28 mouse cellular contexts compared by ENCODE assay signal in the genomic region with DNA sequence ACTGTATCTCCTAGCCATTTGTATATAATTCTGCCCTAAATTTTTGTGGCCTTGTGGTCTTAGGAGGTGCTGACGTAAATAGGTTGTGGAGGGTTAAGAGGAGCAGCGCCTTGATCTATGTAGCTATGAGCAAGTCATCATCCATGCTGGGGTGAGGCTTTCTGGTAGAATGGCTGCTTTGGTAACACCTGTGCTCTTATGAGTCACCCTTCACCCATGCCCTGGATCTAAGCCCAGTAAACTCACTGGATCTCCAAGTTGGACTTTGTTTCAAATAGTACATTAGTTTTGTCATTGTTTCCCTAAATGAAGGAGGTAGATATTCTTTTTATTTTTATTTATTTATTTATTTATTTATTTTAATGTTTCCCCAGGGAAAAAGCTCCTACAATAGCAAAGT. TPM values are rescaled to one million over a fixed set of nuclear protein-coding genes. Genes with fewer than 3 reads are reported as not detected.
DNase-seq lines count a peak whose midpoint lies in the region; ATAC-seq and TF ChIP-seq lines count a peak whose summit lies in the region.
"Had no signal": no experiment of that assay in that cellular context is flagged by ENCODE, and none has a peak within 500 bp of the region (broad histone marks: within the 10 kb centered on the region; RNA-seq: fewer than 3 reads in every experiment).

No protein-coding gene starts in this region.

- no peaks in the 10 kb centered on the region for H3K27me3 ChIP-seq in liver, postnatal 0 days (ENCODE audit: insufficient read depth, low read length)
- H3K27me3 ChIP-seq in liver, embryonic 11.5 days (replicated peaks; ENCODE audit: control insufficient read depth, insufficient read depth, low read length), result no peaks in the 10 kb centered on the region
- H3K27me3 ChIP-seq in stomach, postnatal 0 days (ENCODE audit: control insufficient read depth, insufficient read depth, low read length), result no peaks in the 10 kb centered on the region
- H3K27me3 ChIP-seq: CH12.LX; embryonic facial prominence, embryonic 13.5 days; forebrain, embryonic 12.5 days; forebrain, embryonic 15.5 days; heart, embryonic 13.5 days had no signal

- no peaks in the 10 kb centered on the region for H3K4me1 ChIP-seq in liver, postnatal 0 days (ENCODE audit: insufficient read depth)
- H3K4me1 ChIP-seq in liver, embryonic 11.5 days (replicated peaks; ENCODE audit: control insufficient read depth, insufficient read depth, low read length), result no peaks in the 10 kb centered on the region
- H3K4me1 ChIP-seq in stomach, postnatal 0 days (replicated peaks; ENCODE audit: control insufficient read depth, insufficient read depth), result no peaks in the 10 kb centered on the region
- H3K4me1 ChIP-seq: embryonic facial prominence, embryonic 10.5 days; embryonic facial prominence, embryonic 13.5 days; forebrain, embryonic 12.5 days; forebrain, embryonic 15.5 days; heart, embryonic 10.5 days; heart, embryonic 13.5 days had no signal

- no peak for TF ChIP-seq EP300 in liver, postnatal 0 days (IDR thresholded peaks at IDR 0.05; ENCODE audit: low read depth)
- TF ChIP-seq EP300 in stomach, postnatal 0 days (optimal IDR thresholded peaks at IDR 0.05), result no peak

- no peak overlapping the region for H3K27ac ChIP-seq in liver, postnatal 0 days (ENCODE audit: low read depth)
- H3K27ac ChIP-seq in liver, embryonic 11.5 days (ENCODE audit: low read depth, low read length), result no peak overlapping the region
- H3K27ac ChIP-seq in stomach, postnatal 0 days (replicated peaks), result no peak overlapping the region
- H3K27ac ChIP-seq: embryonic facial prominence, embryonic 10.5 days; embryonic facial prominence, embryonic 13.5 days; forebrain, embryonic 12.5 days; forebrain, embryonic 15.5 days; heart, adult 2 months; heart, embryonic 10.5 days; heart, embryonic 13.5 days; hindbrain, embryonic 14.5 days; hindbrain, postnatal 0 days had no signal

- DNase-seq in liver, postnatal 0 days, result no peak
- no peak for DNase-seq in liver, embryonic 11.5 days (ENCODE audit: low spot score)
- DNase-seq in gonadal fat pad, adult 2 months (ENCODE audit: low read depth), result peak; percentile 17
- DNase-seq in stomach, postnatal 0 days (ENCODE audit: low spot score), result peak; percentile 39
- no peak for DNase-seq in left cerebral cortex, adult 11 months (ENCODE audit: low spot score)
- no peak for DNase-seq in thymus, postnatal 25 days
- DNase-seq: adrenal gland, postnatal 25 days; cerebellum, adult 11-12 months; cerebellum, adult 8-10 months; cerebellum, postnatal 10 days; cerebellum, postnatal 36 days; embryo, embryonic 11 days; gastrocnemius, postnatal 25 days; heart, adult 2 months; heart, postnatal 14 days; heart, postnatal 4 days had no signal

- WGBS in liver, postnatal 0 days (ENCODE audit: insufficient replicate concordance), result 84% methylated on average over 2 of the region's 2 CpGs
- 81% methylated on average over 2 of the region's 2 CpGs for WGBS in liver, embryonic 11.5 days
- WGBS in stomach, postnatal 0 days, result 89% methylated on average over 2 of the region's 2 CpGs

- peak; percentile 43; the same call in 1 of the 2 replicates for ATAC-seq in liver, postnatal 0 days
- no peak for ATAC-seq in liver, embryonic 11.5 days (replicated peaks; ENCODE audit: low FRiP score)
- peak; percentile 86 for ATAC-seq in stomach, postnatal 0 days (ENCODE audit: low FRiP score, low TSS enrichment)
- ATAC-seq: forebrain, embryonic 15.5 days; hindbrain, postnatal 0 days; Patski had no signal

- TF ChIP-seq CTCF in liver, postnatal 0 days (IDR thresholded peaks at IDR 0.05; ENCODE audit: low read depth), result no peak
- TF ChIP-seq CTCF in stomach, postnatal 0 days (IDR thresholded peaks at IDR 0.05; ENCODE audit: low read depth), result no peak

- H3K4me3 ChIP-seq in liver, postnatal 0 days (ENCODE audit: low read depth, low read length), result no peak overlapping the region
- no peak overlapping the region for H3K4me3 ChIP-seq in liver, embryonic 11.5 days (ENCODE audit: low read depth, low read length)
- H3K4me3 ChIP-seq in stomach, postnatal 0 days (ENCODE audit: low read depth, low read length), result no peak overlapping the region
- H3K4me3 ChIP-seq: embryonic facial prominence, embryonic 10.5 days; embryonic facial prominence, embryonic 13.5 days; erythroblast, embryonic 14.5 days; forebrain, embryonic 12.5 days; forebrain, embryonic 15.5 days; heart, adult 2 months; heart, embryonic 10.5 days; heart, embryonic 13.5 days had no signal

- H3K9me3 ChIP-seq in liver, postnatal 0 days (ENCODE audit: low read length), result no peaks in the 10 kb centered on the region
- no peaks in the 10 kb centered on the region for H3K9me3 ChIP-seq in liver, embryonic 11.5 days (ENCODE audit: control insufficient read depth, low read length)
- no peaks in the 10 kb centered on the region for H3K9me3 ChIP-seq in stomach, postnatal 0 days (ENCODE audit: control insufficient read depth, low read length)
- H3K9me3 ChIP-seq: embryonic facial prominence, embryonic 10.5 days; embryonic facial prominence, embryonic 13.5 days; forebrain, embryonic 12.5 days; forebrain, embryonic 15.5 days; G1E; heart, embryonic 10.5 days; heart, embryonic 13.5 days had no signal

- H3K9ac ChIP-seq in liver, postnatal 0 days (replicated peaks), result no peak overlapping the region
- no peak overlapping the region for H3K9ac ChIP-seq in liver, embryonic 11.5 days (ENCODE audit: low read depth, low read length)
- no peak overlapping the region for H3K9ac ChIP-seq in stomach, postnatal 0 days (ENCODE audit: low read length)
- H3K9ac ChIP-seq: embryonic facial prominence, embryonic 13.5 days; forebrain, embryonic 12.5 days; forebrain, embryonic 15.5 days; heart, embryonic 13.5 days; hindbrain, embryonic 14.5 days had no signal

- H3K36me3 ChIP-seq in liver, postnatal 0 days (replicated peaks; ENCODE audit: insufficient read depth, low read length), result no peaks in the 10 kb centered on the region
- H3K36me3 ChIP-seq in liver, embryonic 11.5 days (ENCODE audit: control insufficient read depth, insufficient read depth, low read length), result no peaks in the 10 kb centered on the region
- H3K36me3 ChIP-seq in stomach, postnatal 0 days (ENCODE audit: control insufficient read depth, insufficient read depth, low read length), result no peaks in the 10 kb centered on the region
- H3K36me3 ChIP-seq: embryonic facial prominence, embryonic 10.5 days; embryonic facial prominence, embryonic 13.5 days; forebrain, embryonic 12.5 days; forebrain, embryonic 15.5 days; G1E; heart, embryonic 10.5 days; heart, embryonic 13.5 days had no signal

- H3K4me2 ChIP-seq in liver, postnatal 0 days (ENCODE audit: low read depth, low read length), result no peak overlapping the region
- H3K4me2 ChIP-seq in liver, embryonic 11.5 days, result no peak overlapping the region
- no peak overlapping the region for H3K4me2 ChIP-seq in stomach, postnatal 0 days (replicated peaks; ENCODE audit: low read depth)
- H3K4me2 ChIP-seq: embryonic facial prominence, embryonic 13.5 days; forebrain, embryonic 12.5 days; forebrain, embryonic 15.5 days; heart, embryonic 13.5 days; hindbrain, embryonic 14.5 days had no signal

RNA-seq across cellular contexts. Expression of gene Lcorl, which starts 47.3 kb away (rescaled TPM):
- polyA plus RNA-seq in liver, postnatal 0 days (2015; fragmentation: Nextera tagmentation; extraction: Ambion mirVana), result 5.5 and 8.5 TPM in 2 replicates
- polyA plus RNA-seq in liver, embryonic 11.5 days (2014; fragmentation: Nextera tagmentation; extraction: Ambion mirVana), result 14.5 and 15.4 TPM in 2 replicates
- 1.2 and 2.1 TPM in 2 replicates for polyA plus RNA-seq in gonadal fat pad, adult 2 months (2012; rRNA removed)
- 16.8 and 21.5 TPM in 2 replicates for polyA plus RNA-seq in stomach, postnatal 0 days (2015; fragmentation: Nextera tagmentation; extraction: Ambion mirVana)

Comparison
In these comparisons a context has a peak if more than half of its experiments do, and no peak if none do; other contexts are left out.
1. DNase-seq: peak in gonadal fat pad, adult 2 months (single experiment) and stomach, postnatal 0 days (single experiment); none in liver, postnatal 0 days (single experiment), liver, embryonic 11.5 days (single experiment), left cerebral cortex, adult 11 months (single experiment) and thymus, postnatal 25 days (single experiment).